Mouse (Mus musculus) ZHBTc4 (cell line): ENCODE data around the gene Mbd3l2.
A peak's percentile ranks its signal among the peaks of the same experiment; 100 is the strongest.
"Not testable (repeated sequence)": the region's sequence is repeated elsewhere in the genome, so short reads cannot be mapped to it uniquely, and the experiment has no call there.

Source experiments
- DNase-seq: peaks from one replicate; pipeline ENCODE4 v3.0.0-alpha.2; 2011; ENCODE audit warnings: low read depth, low spot score

Gene Mbd3l2

GRCm38 (mm10) chr9:18430354-18430753 lies at the start of gene Mbd3l2:
Mbd3l2 (plus strand) TSS chr9:18430654.
- no peak for DNase-seq

GRCm38 (mm10) chr9:18385782-18386181 lies 44.7 kb upstream of the Mbd3l2 start:
- DNase-seq, result no peak

GRCm38 (mm10) chr9:18399629-18400028 lies 30.8 kb upstream of the Mbd3l2 start:
- DNase-seq, result no peak

- DNase-seq, result not testable (repeated sequence)
These were observed 27.6 kb upstream of the Mbd3l2 start, which contains the start of gene Naalad2 for GRCm38 (mm10) chr9:18402895-18403294. Naalad2 (minus strand) TSS chr9:18402995.

- no peak for DNase-seq
These were observed 26.3 kb upstream of the Mbd3l2 start, which contains the start of gene Ubtfl1 for GRCm38 (mm10) chr9:18404118-18404517. Ubtfl1 (plus strand) TSS chr9:18404418.

- DNase-seq, result not testable (repeated sequence)
These were observed 18.1 kb upstream of the Mbd3l2 start for GRCm38 (mm10) chr9:18412371-18412770.

- DNase-seq, result no peak
These were observed 1.2 kb downstream of the Mbd3l2 start for GRCm38 (mm10) chr9:18431687-18432086.

- no peak for DNase-seq
These were observed 26.1 kb downstream of the Mbd3l2 start for GRCm38 (mm10) chr9:18456520-18456919.

- DNase-seq, result peak; percentile 21
These were observed 36.9 kb downstream of the Mbd3l2 start for GRCm38 (mm10) chr9:18467350-18467749.

GRCm38 (mm10) chr9:18468005-18468404 lies 37.6 kb downstream of the Mbd3l2 start:
- no peak for DNase-seq

- DNase-seq, result peak; percentile 92
These were observed 43.1 kb downstream of the Mbd3l2 start for GRCm38 (mm10) chr9:18473324-18474128.

- DNase-seq, result no peak
These were observed 47.7 kb downstream of the Mbd3l2 start, which contains the start of the genes Zfp558 and Mbd3l1 for GRCm38 (mm10) chr9:18478168-18478567. Zfp558 (minus strand) TSS chr9:18478268. Mbd3l1 (plus strand) TSS chr9:18478359.
